Mouse (Mus musculus): ENCODE results near the gene Klrb1.

Klrb1 gene

DNA sequence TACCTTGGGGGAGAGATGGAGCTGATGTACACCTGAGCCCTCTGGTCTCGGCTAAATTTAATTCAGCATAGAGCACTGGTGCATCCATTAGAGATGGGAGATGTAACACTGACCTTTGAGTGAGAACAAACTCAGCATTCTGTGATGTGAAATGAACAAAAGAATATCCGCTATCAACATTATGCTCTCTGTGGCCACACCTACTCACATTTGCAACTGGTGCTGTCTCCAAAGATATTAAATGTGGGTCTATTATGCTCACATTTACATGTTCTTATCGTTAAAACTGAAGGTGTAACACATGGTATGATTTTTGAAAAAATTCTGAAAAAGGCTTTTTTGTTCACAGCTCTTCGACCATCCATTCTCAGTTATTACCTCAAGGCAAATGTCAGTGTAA, at the start of gene Klrb1:
TSS of gene Klrb1 (minus strand) at position 101 of the 400 bp plus-strand sequence.
- TF ChIP-seq GATA4 (IDR thresholded peaks at IDR 0.05; ENCODE audit: insufficient replicate concordance, low read length) = no peak

DNA sequence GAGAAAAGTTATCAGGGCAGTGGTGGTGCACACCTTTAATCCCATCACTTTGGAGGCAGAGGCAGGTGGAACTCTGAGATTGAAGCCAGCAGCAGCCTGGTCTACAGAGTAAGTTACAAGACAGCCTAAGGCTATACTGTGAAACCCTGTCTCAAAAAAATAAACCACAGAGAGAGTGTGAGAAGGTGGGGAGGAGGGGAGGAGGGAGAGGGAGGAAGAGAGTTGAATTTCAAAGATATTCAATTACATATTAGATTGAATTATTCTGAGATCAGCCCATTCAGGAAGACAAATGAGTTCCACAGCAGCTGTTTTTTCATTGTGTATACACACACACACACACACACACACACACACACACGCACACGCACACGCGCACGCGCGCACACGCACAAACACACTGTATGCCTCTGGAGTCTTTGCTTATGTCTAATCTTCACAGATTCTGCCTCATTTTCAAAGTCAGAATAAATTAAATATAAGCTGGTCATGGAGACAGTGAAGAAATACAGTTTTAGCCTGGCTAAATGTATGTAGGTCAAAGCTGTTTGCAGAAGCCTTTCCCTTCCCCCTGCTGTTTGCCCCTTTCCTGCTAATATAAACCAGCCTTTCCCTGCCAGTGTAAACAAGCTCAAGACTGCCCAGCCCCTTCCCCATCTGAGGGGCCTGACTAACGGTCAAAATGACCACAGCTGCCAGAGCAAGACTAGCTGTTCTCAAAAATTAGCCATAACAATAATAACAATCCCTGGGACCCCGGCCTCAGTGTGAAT, 46.8 kb upstream of the Klrb1 start:
- no peak for TF ChIP-seq GATA4 (IDR thresholded peaks at IDR 0.05; ENCODE audit: insufficient replicate concordance, low read length)

DNA sequence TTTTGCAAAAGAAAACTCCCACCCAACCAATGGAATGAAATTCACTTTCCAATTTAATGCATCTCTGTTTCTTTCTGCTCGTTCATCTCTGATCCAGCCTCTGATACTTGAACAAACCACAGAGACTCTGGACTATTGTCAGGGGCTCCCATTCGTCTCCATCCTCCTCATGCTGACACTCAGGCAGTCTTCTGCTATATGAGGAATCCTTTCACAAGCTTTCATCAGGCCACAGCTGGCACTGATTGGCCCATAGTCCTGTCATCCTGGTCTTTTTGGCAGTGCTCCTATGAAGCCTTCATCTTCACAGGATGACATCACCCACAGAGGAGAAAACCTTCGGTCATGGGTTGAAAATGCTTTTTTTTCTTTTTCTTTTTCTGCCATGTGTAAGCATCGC, 45.2 kb upstream of the Klrb1 start:
- no peak for TF ChIP-seq GATA4 (IDR thresholded peaks at IDR 0.05; ENCODE audit: insufficient replicate concordance, low read length)

DNA sequence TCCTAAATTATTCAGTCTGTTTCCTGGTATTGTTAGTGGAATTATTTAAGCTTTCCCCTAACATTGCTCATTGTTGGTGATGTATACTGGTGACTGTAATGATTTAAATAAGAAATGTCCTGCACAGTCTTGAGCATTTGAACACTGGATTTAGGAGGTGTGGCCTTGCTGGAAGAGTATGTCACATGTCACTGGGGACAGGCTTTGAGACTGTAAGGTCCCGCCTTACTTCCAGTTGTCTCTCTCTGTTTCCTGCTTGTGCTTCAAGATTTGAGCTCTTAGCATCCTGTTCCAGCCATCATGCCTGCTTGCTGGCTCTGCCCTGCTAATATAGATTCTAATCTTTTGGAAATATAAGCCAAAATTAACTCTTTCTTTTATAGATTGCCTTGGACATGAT, 42.4 kb upstream of the Klrb1 start:
- TF ChIP-seq GATA4 (IDR thresholded peaks at IDR 0.05; ENCODE audit: insufficient replicate concordance, low read length) = no peak

DNA sequence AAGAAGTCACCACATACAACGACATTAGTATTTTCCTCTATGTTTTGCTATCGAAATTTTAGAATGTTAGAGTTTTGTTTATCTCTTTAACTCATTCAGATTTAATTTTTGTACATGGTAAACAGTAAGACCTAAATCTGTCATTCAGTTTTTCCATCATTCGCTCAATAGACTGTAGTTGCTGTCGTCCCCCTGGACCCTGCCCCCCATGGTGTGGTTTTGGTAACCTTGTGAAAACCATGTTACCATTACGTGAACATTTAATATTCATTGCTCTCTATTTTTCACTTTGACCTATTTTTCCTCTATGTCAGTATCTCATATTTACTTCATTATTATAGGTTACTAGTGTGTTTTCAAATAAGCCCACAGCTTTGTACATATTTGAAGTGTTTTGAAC, 41.7 kb upstream of the Klrb1 start:
- TF ChIP-seq GATA4 (IDR thresholded peaks at IDR 0.05; ENCODE audit: insufficient replicate concordance, low read length) = no peak

DNA sequence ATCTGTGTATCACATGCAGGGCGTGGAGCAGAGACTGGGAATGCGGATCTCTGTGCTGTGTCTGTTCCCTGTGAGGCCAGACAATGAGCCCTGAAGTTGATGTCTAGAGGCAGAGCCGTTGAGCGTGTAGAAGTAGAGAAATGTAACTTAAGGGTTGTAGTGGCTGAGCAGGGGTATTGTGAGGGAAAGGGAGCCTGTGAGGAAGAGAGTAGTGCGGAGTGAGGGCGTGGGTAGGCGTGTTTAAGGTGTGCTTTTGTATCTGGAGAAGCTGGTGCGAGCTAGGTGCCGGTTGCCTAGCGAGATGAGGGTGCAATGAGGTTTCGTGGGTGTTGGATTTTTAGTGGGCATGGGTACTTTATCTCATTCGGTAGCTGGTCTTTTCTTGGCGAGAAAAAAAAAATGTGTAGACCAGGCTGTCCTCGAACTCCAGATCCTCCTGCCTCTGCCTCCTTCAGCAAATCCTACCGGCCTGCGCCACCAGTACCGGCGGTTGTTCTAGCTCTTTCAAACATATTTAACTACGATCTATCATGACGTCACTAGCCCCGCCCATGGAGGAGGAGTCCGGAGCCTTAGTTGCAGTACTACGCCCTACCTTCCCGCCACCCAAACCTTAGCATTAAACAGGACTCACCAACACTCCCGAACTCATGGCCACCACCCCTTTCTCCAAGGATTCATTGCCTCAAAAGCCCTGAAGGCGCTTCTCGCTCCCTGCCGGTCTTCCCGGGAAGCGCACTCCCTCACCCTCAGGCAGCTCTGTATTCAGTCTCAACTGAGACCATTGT, 41.1 kb upstream of the Klrb1 start:
- no peak for TF ChIP-seq GATA4 (IDR thresholded peaks at IDR 0.05; ENCODE audit: insufficient replicate concordance, low read length)

DNA sequence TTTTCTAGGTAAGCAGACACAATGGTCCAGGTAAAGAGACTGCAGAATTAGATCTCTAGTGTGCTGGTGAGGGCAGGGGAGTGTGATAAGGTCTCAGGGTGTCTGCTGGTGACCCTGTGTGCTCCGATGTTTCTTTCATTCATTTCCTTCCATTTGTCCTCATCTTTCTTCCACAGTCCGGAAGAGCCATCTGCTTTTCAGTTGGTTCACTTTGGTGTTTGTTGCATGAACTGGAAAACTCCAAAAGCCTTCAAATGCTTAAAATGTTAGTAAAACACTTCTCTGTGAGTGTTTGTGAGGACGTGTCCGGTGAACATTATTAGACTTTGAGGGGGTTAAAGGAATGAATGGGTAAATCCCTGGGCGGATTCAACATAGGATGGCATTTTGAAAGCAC, 38.3 kb upstream of the Klrb1 start:
- TF ChIP-seq GATA4 (IDR thresholded peaks at IDR 0.05; ENCODE audit: insufficient replicate concordance, low read length) = no peak

DNA sequence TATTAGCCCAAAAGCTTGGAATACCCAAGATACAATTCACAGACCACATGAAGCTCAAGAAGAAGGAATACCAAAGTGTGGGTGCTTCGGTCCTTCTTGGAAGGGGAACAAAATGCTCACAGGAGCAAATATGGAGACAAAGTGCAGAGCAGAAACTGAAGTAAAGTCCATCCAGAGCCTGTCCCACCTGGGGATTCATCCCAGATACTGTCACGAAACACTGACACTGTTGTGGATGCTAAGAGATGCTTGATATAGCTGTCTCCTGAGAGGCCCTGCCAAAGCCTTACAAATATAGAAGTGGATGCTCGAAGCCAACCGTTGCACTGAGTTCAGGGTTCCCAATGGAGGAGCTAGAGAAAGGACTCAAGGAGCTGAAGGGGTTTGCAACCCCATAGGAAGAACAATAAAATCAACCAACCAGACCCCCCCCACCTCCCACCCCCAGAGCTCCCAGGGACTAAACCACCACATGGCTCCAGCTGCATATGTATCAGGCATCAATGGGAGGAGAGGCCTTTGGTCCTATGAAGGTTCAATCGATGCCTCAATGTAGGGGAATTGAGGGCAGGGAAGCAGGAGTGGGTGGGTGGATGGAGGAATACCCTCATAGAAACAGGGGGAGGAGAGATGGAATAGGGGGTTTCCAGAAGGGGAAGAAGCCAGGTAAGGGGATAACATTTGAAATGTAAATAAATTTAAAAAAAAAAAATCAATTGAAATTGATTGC, 36.5 kb upstream of the Klrb1 start:
- TF ChIP-seq GATA4 (IDR thresholded peaks at IDR 0.05; ENCODE audit: insufficient replicate concordance, low read length) = no peak

DNA sequence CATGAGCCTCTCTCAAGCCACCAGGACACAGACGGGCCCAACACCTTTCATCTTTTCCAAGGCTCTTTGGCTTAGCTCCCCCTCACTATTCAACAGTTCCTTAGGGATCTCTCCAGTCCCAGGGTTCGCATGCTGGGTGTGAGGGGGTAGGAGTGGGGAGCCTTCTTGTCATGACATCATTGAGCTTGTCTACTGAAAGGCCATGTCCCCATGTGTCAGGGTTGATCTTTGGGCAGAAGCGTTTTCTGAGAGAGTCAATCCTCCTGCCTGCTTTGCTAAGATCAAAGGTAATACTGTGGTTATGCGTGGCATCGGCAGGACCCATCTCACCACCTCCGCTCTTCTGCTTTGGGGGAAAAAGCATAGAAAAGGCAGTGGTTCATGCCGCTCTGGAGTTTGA, 14.6 kb upstream of the Klrb1 start:
- no peak for TF ChIP-seq GATA4 (IDR thresholded peaks at IDR 0.05; ENCODE audit: insufficient replicate concordance, low read length)

DNA sequence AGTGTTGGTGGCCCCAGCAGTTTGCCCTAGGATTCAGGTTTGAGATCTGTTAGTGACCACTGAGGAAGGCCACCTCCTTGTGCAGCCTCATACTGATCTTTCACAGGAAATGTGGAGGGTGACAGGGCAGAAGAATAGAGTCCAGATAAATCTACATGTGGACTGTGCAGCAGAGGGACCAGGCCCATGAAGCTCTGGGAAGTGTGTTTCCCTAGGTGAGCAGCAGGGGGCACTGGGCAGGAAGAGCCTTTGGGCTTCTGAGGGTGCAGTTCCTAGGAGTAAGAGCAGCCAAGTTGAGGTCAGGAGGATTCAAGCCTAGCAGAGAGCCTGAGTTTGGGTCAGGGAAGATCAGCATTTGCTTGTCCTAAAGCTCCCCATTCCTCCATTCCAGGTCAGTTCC, 13.2 kb upstream of the Klrb1 start:
- TF ChIP-seq GATA4 (IDR thresholded peaks at IDR 0.05; ENCODE audit: insufficient replicate concordance, low read length) = no peak

DNA sequence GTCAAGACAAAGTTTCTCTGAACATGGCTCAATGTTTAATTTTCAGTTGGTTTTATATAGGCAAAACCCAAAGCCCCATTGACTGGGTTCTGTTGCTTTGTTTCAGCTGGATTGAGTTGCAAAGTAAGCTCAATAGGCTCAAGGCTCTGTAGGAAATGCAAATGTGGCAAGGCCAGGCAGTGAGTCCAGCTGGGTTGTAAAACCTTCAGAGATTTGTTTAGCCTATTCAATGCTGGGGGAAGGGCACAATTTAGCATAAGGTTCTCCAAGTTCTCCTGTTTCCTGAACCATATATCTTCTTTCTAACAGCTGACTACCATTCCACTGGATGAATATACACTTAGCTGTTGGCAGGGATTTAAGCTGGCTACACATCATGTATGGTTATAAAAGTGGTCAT, 12.0 kb upstream of the Klrb1 start:
- TF ChIP-seq GATA4 (IDR thresholded peaks at IDR 0.05; ENCODE audit: insufficient replicate concordance, low read length) = no peak

DNA sequence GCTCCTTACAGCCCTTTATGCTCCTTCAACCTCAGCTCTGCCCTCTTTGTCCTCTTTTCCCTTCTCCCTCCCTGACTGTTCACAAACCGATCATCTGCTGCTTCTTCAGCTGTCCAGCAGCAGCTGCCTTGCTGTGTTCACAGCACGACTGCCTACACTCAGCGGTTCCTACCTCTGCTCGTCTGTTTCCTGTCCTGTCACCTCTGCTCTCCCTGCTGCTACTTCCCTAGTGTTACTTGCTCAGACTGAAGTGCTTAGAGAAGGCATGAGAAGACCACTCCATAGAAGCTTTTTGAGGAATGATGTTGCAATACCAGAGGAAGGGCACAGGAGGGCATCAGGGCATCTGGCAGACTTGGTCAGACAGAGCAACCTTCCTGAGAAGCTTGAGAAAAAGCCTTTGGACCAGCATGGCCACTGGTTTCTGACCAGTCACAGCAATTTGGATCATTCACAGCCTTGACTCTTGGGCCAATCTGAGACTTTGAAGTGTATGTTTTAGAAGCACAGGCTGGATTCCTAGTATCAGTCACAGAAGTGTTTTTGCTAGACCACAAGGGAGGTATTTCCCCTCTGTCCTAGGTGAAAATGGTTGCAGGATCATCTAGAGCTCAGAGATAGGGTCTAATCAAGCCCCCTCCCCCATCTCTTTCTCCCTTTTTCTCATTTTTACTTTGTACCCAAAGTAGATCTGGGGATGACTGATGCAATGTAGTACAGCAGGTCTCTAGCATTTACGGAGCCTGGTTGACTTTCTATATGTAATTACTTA, 11.2 kb upstream of the Klrb1 start:
- no peak for TF ChIP-seq GATA4 (IDR thresholded peaks at IDR 0.05; ENCODE audit: insufficient replicate concordance, low read length)

DNA sequence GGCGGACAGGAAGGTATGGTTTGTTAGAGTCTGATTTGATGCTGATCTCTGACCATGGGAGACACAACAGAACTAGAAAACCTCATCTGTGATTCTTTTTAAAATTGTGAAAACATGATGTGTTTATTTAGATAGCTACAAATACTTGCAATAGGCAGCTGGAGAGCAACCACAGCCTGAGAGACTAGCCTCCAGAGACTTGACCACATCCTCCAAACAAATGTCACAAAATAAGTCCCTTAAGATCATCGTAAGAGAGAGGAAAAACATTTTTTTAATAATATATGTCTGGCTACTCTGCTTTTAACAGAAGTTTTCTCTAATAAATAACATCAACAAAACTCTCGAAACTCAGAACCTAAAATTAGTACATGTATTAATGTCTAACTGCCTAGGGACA, 9.2 kb upstream of the Klrb1 start:
- no peak for TF ChIP-seq GATA4 (IDR thresholded peaks at IDR 0.05; ENCODE audit: insufficient replicate concordance, low read length)

DNA sequence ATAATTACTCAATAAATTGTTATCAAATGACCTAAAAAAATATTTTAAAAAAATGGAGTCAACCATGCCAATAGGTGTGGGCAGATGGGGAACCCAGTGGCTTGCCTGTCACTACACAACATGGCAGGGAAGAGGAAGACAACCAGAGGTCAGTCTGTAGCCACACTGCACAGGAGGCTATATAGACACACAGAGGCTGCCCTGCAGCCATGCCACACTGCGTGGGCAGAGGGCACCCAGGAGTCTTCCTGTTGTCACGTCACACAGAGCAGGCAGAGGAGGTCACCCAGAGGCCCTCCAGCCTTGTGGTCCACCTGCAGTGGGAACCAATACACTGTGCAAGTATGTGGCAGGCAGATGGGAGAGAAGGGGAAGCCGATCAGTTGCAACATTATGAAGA, 21.2 kb downstream of the Klrb1 start:
- no peak for TF ChIP-seq GATA4 (IDR thresholded peaks at IDR 0.05; ENCODE audit: insufficient replicate concordance, low read length)

DNA sequence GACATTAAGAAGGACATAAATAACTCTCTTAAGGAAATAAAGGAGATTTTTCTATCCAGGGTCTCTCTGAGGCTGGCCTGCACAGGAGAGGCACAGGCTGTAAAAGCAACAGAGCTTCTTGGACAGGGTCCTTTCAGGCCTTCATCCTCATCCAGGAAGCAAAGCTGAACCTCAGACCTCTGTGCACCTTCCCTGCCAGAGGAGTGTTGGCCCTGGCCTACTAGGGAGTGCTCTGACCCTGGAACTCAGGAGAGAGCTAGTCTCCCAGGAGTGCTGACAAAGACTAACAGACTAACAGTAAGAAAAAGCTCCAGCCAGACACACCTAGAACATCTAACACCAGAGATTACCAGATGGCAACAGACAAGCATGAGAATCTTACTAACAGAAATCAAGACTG, 43.3 kb downstream of the Klrb1 start:
- no peak for TF ChIP-seq GATA4 (IDR thresholded peaks at IDR 0.05; ENCODE audit: insufficient replicate concordance, low read length)

Data from liver, adult (tissue).